Mouse (Mus musculus) liver, embryonic 14.5 days (tissue): ENCODE results near the gene Aoc3. TPM values are rescaled to one million over a fixed set of nuclear protein-coding genes. Genes with fewer than 3 reads are reported as not detected.
A peak's percentile ranks its signal among the peaks of the same experiment; 100 is the strongest.
"Not testable (repeated sequence)": the region's sequence is repeated elsewhere in the genome, so short reads cannot be mapped to it uniquely, and the experiment has no call there.

Source experiments
- ATAC-seq: fragments of 200-750 bp; cut with Nextera tagmentation; 2 replicates; pipeline ENCODE4 v1.8.0; 2017; ENCODE audit warnings: moderate number of reproducible peaks, mild to moderate bottlenecking, moderate library complexity; ENCODE audit not compliant: insufficient read depth
- DNase-seq, 3 experiments: peaks; one replicate each; pipeline ENCODE4 v3.0.0-alpha.2; 2012 to 2013; ENCODE audit warnings: low read depth in 3 of 3, low spot score in 3 of 3
- H3K27ac ChIP-seq: fragments of 300-500 bp; sonication (generic); 2 replicates; pipeline ENCODE4 v1.5.1; 2014; ENCODE audit warnings: moderate library complexity, mild to moderate bottlenecking, control low read depth, inconsistent platforms
- H3K27me3 ChIP-seq: fragments of 300-500 bp; sonication (generic); 2 replicates; pipeline ENCODE4 v1.6.1; 2014; ENCODE audit warnings: mild to moderate bottlenecking, low read length, moderate library complexity; ENCODE audit not compliant: control insufficient read depth, insufficient read depth
- H3K36me3 ChIP-seq: fragments of 300-500 bp; sonication (generic); replicated peaks from 2 replicates; pipeline ENCODE4 v1.6.1; 2014; ENCODE audit warnings: low read depth; ENCODE audit not compliant: control insufficient read depth, insufficient read depth
- H3K4me1 ChIP-seq, 2 experiments: fragments of 200-500 bp in 1 of 2; fragments of 300-500 bp in 1 of 2; sonication (generic) in 1 of 2; replicated peaks; 2 replicates each; pipeline ENCODE4 v1.6.1; 2012 to 2014; ENCODE audit warnings: antibody characterized with exemption in 1 of 2, inconsistent platforms in 1 of 2, low read length in 1 of 2; ENCODE audit not compliant: control insufficient read depth in 2 of 2, insufficient read depth in 2 of 2
- H3K4me2 ChIP-seq: fragments of 300-500 bp; sonication (generic); 2 replicates; pipeline ENCODE4 v1.6.1; 2014; ENCODE audit warnings: low read depth, mild to moderate bottlenecking, control low read depth, moderate library complexity
- H3K4me3 ChIP-seq, 2 experiments: fragments of 200-500 bp in 1 of 2; fragments of 300-500 bp in 1 of 2; sonication (generic) in 1 of 2; 2 replicates each; pipeline ENCODE4 v1.5.1; 2012 to 2014; ENCODE audit warnings: low read depth in 2 of 2, low read length in 2 of 2, mild to moderate bottlenecking in 2 of 2, control low read depth in 1 of 2, inconsistent platforms in 1 of 2, moderate library complexity in 1 of 2; ENCODE audit not compliant: insufficient read depth in 1 of 2
- H3K9ac ChIP-seq: fragments of 300-500 bp; sonication (generic); replicated peaks from 2 replicates; pipeline ENCODE4 v1.6.1; 2014; ENCODE audit warnings: mild to moderate bottlenecking, control low read depth, moderate library complexity
- H3K9me3 ChIP-seq: fragments of 300-500 bp; sonication (generic); 2 replicates; pipeline ENCODE4 v1.6.1; 2016; ENCODE audit warnings: low read length, mixed read lengths; ENCODE audit not compliant: control insufficient read depth
- CTCF ChIP-seq: IDR thresholded peaks from 2 replicates; pipeline ENCODE4 v1.5.1; 2016; ENCODE audit warnings: antibody characterized with exemption, low read depth, control low read depth
- EP300 ChIP-seq: IDR thresholded peaks from 2 replicates; pipeline ENCODE4 v1.6.1; 2016; ENCODE audit warnings: antibody characterized with exemption, low read depth
- WGBS: fragments of 180-500 bp; shearing (Covaris S2); extraction: QIAGEN DNeasy Blood & Tissue Kit; methylation state at CpG from one replicate; pipeline ENCODE4 v1.1.7; 2014; ENCODE audit not compliant: insufficient replicate concordance; 5-methylcytosine and 5-hydroxymethylcytosine counted together
- polyA plus RNA-seq, 2 experiments: library from polyadenylated mRNA; depleted of rRNA in 1 of 2; stranded (reverse) in 1 of 2; unstranded in 1 of 2; fragments of >200 nt; fragmentation: Nextera tagmentation in 1 of 2; extraction: Ambion mirVana in 1 of 2; gene quantifications; 2 replicates each; pipeline versions ENCODE4 v1.2.1 to v1.2.3; 2012 to 2014

Gene Aoc3
- polyA plus RNA-seq, 2 experiments = 0.03 to 0.25 TPM

- no peak overlapping the region for H3K27ac ChIP-seq
- H3K36me3 ChIP-seq = no peaks in the 10 kb centered on the region
- H3K4me3 ChIP-seq = no peak overlapping the region
- ATAC-seq (peak; percentile 49; the same call in 1 of the 2 replicates), DNase-seq (no peak)
- H3K4me2 ChIP-seq = no peak overlapping the region
- H3K9me3 ChIP-seq = no peaks in the 10 kb centered on the region
- H3K4me1 ChIP-seq = peaks cover 2 to 27% of the 10 kb centered on the region in 2 experiments; a peak in 3 of 4 replicates
- TF ChIP-seq CTCF (no peak), EP300 (no peak)
- WGBS = 6% methylated on average over 5 of the region's 5 CpGs
- no peaks in the 10 kb centered on the region for H3K27me3 ChIP-seq
- H3K9ac ChIP-seq = no peak overlapping the region
These were observed 34.1 kb downstream of the Aoc3 start for GRCm38 (mm10) chr11:101364531-101364931.

DNA sequence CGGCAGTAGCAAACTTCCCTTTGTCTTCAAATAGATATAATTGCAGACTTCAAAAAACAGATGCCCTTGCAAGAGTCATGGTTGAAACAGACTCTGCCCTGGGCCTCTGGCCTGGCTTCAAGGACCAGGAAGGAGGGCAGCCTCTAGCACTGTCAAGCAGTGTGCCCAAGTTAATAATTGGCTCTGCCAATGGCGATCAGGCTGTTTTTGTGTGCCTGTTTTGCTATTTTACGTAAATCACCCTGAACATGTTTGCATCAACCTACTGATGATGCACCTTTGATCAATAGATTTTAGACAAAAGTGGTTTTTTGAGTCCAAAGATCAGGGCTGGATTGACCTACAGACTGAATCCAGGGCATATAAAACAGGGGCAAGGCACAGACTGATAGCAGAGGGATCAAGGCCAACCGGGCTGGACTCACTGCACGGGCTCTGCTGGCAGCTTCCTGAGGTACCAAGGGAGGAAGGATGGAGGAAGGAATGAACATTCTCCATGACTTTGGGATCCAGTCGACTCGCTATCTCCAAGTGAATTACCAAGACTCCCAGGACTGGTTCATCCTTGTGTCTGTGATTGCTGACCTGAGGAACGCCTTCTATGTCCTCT is 37.0 kb downstream of the Aoc3 start, which contains the start of gene G6pc:
G6pc (plus strand) TSS at position 236 of the 610 bp plus-strand sequence.
- no peak within 1 kb of the TSS for H3K4me2 ChIP-seq
- H3K27ac ChIP-seq = no peak within 1 kb of the TSS
- H3K9me3 ChIP-seq = no peaks in the 10 kb centered on the region
- no peak for TF ChIP-seq EP300
- TF ChIP-seq CTCF = no peak
- H3K27me3 ChIP-seq = no peaks in the 10 kb centered on the region
- H3K4me3 ChIP-seq = no peak within 1 kb of the TSS
- H3K9ac ChIP-seq = no peak within 1 kb of the TSS
- 66% methylated on average over 8 of the region's 8 CpGs for WGBS
- no peak for DNase-seq
- ATAC-seq = no peak
- H3K36me3 ChIP-seq = no peaks in the 10 kb centered on the region
- H3K4me1 ChIP-seq = peaks cover 2 to 19% of the 10 kb centered on the region in 2 experiments; a peak in 3 of 4 replicates

- no peaks in the 10 kb centered on the region for H3K9me3 ChIP-seq
- TF ChIP-seq EP300 = no peak
- DNase-seq = no peak
- H3K9ac ChIP-seq = no peak overlapping the region
- 49% methylated on average over 5 of the region's 5 CpGs for WGBS
- no peaks in the 10 kb centered on the region for H3K27me3 ChIP-seq
- no peak overlapping the region for H3K4me3 ChIP-seq
- no peak overlapping the region for H3K4me2 ChIP-seq
- no peak overlapping the region for H3K27ac ChIP-seq
- 0 out of 4 replicates have a peak, but pooled peaks cover 0 to 2% of the 10 kb centered on the region in 2 experiments for H3K4me1 ChIP-seq
- no peaks in the 10 kb centered on the region for H3K36me3 ChIP-seq
- ATAC-seq = no peak
These were observed 39.7 kb downstream of the Aoc3 start for GRCm38 (mm10) chr11:101370141-101370540.

- H3K9me3 ChIP-seq = no peaks in the 10 kb centered on the region
- no peaks in the 10 kb centered on the region for H3K4me1 ChIP-seq
- H3K4me2 ChIP-seq = no peak overlapping the region
- H3K4me3 ChIP-seq = no peak overlapping the region
- WGBS = 40% methylated on average over 7 of the region's 7 CpGs
- TF ChIP-seq CTCF (no peak), EP300 (no peak)
- ATAC-seq (no peak), DNase-seq (no peak)
- H3K27ac ChIP-seq = no peak overlapping the region
- no peak overlapping the region for H3K9ac ChIP-seq
- H3K36me3 ChIP-seq = no peaks in the 10 kb centered on the region
- H3K27me3 ChIP-seq = no peaks in the 10 kb centered on the region; the same call in 1 of the 2 replicates
These were observed 44.1 kb downstream of the Aoc3 start for GRCm38 (mm10) chr11:101374421-101374938.

GRCm38 (mm10) chr11:101378196-101378595 is 47.8 kb downstream of the Aoc3 start:
- not testable (repeated sequence) for H3K36me3 ChIP-seq, ATAC-seq, H3K4me1 ChIP-seq, H3K9me3 ChIP-seq, H3K4me3 ChIP-seq, H3K4me2 ChIP-seq, H3K9ac ChIP-seq, H3K27me3 ChIP-seq, DNase-seq, H3K27ac ChIP-seq
- WGBS = 72% methylated on average over 8 of the region's 8 CpGs
